Mouse (Mus musculus): ENCODE data around the gene Ctnna2. TPM values are rescaled to one million over a fixed set of nuclear protein-coding genes. Genes with fewer than 3 reads are reported as not detected.

The Ctnna2 gene
- polyA plus RNA-seq, 1 experiment from 2014 or later: 2.2 TPM

DNA sequence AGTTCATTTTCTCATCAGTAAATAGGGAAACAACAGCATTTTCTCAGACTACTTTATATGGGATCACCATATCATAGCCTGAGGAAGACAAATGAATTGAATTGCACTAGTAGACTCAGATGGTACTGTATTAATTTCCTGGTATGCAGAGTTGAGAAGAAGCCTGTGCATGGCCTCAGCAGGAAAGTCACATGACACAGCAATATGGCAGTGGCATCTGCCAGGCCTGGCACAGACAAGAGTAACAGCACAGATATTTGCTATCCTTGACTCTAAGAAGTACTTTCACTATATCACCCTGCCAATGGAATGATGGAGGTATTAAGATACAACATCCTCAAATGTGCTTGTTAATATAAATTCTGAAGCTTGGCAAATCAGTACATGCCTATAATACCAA lies 553.8 kb downstream of the Ctnna2 start:
- no peaks in the 10 kb centered on the region for H3K27me3 ChIP-seq (replicated peaks)
- H3K4me2 ChIP-seq: no peak overlapping the region
- no peaks in the 10 kb centered on the region for H3K4me1 ChIP-seq (replicated peaks)
- H3K36me3 ChIP-seq: no peaks in the 10 kb centered on the region
- H3K9me3 ChIP-seq (replicated peaks): no peaks in the 10 kb centered on the region
- no peak overlapping the region for H3K9ac ChIP-seq
- no peak overlapping the region for H3K27ac ChIP-seq (ENCODE audit: poor library complexity, severe bottlenecking)
- ATAC-seq (ENCODE audit: insufficient number of reproducible peaks, low FRiP score): no peak
- H3K4me3 ChIP-seq: no peak overlapping the region

DNA sequence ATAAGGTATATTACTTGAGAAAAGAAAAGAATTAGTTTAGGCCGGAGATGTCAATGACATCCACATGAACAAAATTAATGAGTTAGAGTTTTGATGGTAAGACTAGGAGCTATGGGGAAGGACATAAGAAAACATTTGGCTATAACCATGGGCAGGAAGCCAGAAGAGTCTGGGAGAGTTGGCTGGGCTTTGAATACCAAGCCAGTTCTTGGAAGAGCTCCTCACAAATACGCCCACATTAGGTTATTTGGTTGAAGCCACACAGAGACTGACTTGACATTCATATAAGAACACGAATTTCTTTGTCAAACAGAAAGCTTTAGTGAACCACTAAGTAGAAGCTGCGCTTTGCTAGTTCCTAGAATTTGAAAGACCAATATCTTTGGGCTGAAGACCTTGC lies 554.7 kb downstream of the Ctnna2 start:
- no peak overlapping the region for H3K9ac ChIP-seq
- no peak overlapping the region for H3K4me2 ChIP-seq
- no peaks in the 10 kb centered on the region for H3K36me3 ChIP-seq
- H3K4me3 ChIP-seq: no peak overlapping the region
- WGBS: 71% methylated on average over 4 of the region's 4 CpGs
- H3K27ac ChIP-seq (ENCODE audit: poor library complexity, severe bottlenecking): no peak overlapping the region
- no peaks in the 10 kb centered on the region for H3K27me3 ChIP-seq (replicated peaks)
- no peaks in the 10 kb centered on the region for H3K4me1 ChIP-seq (replicated peaks)
- ATAC-seq (ENCODE audit: insufficient number of reproducible peaks, low FRiP score): no peak
- no peaks in the 10 kb centered on the region for H3K9me3 ChIP-seq (replicated peaks)

DNA sequence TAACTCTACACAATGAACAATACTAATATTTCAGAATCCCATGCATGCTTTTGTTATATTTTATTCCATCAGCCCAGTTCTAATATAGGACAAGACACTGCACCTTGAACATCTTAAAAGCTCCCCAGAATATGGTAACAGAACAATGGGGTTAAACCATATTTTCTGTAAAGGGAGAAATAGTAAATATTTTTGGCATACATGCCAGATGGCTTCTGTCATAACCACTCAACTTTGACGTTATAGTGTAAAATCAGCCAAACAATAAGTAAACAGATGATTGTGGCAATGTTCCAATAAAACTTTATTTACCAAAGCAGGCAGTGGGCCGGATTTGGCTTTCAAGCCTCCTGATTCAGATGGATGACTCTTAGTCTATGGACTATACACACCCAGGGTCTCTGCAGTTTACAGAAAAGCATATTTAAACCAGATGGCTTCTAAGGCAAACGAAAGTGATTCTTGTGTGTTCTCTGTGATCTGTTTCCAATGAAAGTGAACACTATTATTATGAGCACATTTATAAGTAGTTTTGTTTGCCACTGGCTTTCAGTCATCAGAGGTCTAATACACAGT lies 557.8 kb downstream of the Ctnna2 start:
- Histone ChIP-seq H3K36me3 (no peaks in the 10 kb centered on the region), H3K4me3 (no peak overlapping the region), H3K27me3 (replicated peaks) (no peaks in the 10 kb centered on the region), H3K27ac (ENCODE audit: poor library complexity, severe bottlenecking) (no peak overlapping the region), H3K9ac (no peak overlapping the region), H3K4me1 (replicated peaks) (no peaks in the 10 kb centered on the region), H3K4me2 (no peak overlapping the region), H3K9me3 (replicated peaks) (no peaks in the 10 kb centered on the region)
- no peak for ATAC-seq (ENCODE audit: insufficient number of reproducible peaks, low FRiP score)
- 74% methylated on average over 3 of the region's 3 CpGs for WGBS

DNA sequence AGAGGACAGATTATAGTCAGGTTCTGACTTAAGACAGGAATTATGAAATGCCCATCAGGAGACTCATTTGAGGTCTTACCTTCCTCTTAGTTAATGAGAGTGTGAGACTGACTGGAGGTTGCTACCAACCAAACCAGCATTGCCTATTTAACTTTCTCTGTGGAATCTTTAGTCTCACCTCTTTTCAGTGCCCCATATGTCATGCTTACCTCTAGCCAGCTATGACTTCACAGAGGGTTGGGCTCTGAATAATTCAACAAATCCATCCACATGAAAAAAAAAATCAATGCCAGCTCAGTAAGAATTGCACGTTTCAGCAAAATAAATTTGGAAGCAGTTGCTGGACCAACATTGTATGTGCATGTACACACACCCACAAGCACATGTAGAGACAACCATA lies 562.5 kb downstream of the Ctnna2 start:
- Histone ChIP-seq H3K27me3 (replicated peaks) (no peaks in the 10 kb centered on the region), H3K9ac (no peak overlapping the region), H3K9me3 (replicated peaks) (no peaks in the 10 kb centered on the region), H3K4me2 (no peak overlapping the region), H3K4me3 (no peak overlapping the region), H3K4me1 (replicated peaks) (no peaks in the 10 kb centered on the region), H3K27ac (ENCODE audit: poor library complexity, severe bottlenecking) (no peak overlapping the region), H3K36me3 (no peaks in the 10 kb centered on the region)
- ATAC-seq (ENCODE audit: insufficient number of reproducible peaks, low FRiP score): no peak
- 59% methylated on average over 1 of the region's 1 CpGs for WGBS

DNA sequence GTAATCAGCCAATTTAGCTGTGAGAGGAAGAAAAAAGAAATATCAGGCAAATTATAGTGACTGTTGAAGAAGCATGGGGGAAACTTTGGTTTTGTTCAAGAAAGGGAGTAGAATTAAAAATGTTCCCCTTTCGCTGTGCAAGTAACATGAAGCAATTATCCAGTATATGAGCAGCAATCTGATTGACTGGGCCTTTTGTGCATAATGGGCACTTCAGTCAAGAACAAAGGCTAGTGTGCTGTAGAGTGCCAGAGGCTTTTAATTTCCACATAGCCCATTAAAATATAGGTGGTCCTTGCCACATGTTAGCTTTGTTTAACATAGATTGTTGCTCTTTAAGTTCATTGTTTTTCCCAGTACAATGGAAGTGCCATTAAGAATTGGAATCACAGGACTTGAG lies 566.0 kb downstream of the Ctnna2 start:
- no peaks in the 10 kb centered on the region for H3K9me3 ChIP-seq (replicated peaks)
- no peaks in the 10 kb centered on the region for H3K27me3 ChIP-seq (replicated peaks)
- no peak for ATAC-seq (ENCODE audit: insufficient number of reproducible peaks, low FRiP score)
- no peaks in the 10 kb centered on the region for H3K36me3 ChIP-seq
- no peak overlapping the region for H3K27ac ChIP-seq (ENCODE audit: poor library complexity, severe bottlenecking)
- H3K9ac ChIP-seq: no peak overlapping the region
- 92% methylated on average over 1 of the region's 1 CpGs for WGBS
- H3K4me2 ChIP-seq: no peak overlapping the region
- H3K4me1 ChIP-seq (replicated peaks): no peaks in the 10 kb centered on the region
- H3K4me3 ChIP-seq: no peak overlapping the region

DNA sequence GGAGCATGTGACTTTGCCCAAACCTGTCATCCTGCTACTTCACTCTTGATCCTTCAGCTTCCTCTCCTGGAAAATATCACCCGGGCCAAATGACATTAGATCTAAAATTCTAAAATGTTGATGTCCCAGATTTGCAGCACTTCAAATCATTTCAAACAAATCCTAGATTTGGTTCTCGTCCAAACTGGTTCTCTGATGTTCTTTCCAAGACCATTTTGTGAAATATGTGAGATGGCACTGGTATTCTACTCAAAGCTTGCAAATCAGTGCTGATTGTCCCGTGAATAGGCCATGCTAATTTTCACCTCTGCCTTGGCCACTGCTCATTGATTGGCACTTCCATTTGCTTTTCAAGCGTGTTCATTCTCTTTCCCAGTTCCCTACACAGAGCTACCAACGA lies 571.0 kb downstream of the Ctnna2 start:
- Histone ChIP-seq H3K9ac (no peak overlapping the region), H3K27ac (ENCODE audit: poor library complexity, severe bottlenecking) (no peak overlapping the region), H3K4me2 (no peak overlapping the region), H3K4me3 (no peak overlapping the region), H3K9me3 (replicated peaks) (no peaks in the 10 kb centered on the region), H3K4me1 (replicated peaks) (no peaks in the 10 kb centered on the region), H3K27me3 (replicated peaks) (no peaks in the 10 kb centered on the region), H3K36me3 (no peaks in the 10 kb centered on the region)
- ATAC-seq (ENCODE audit: insufficient number of reproducible peaks, low FRiP score): no peak
- 64% methylated on average over 5 of the region's 5 CpGs for WGBS

DNA sequence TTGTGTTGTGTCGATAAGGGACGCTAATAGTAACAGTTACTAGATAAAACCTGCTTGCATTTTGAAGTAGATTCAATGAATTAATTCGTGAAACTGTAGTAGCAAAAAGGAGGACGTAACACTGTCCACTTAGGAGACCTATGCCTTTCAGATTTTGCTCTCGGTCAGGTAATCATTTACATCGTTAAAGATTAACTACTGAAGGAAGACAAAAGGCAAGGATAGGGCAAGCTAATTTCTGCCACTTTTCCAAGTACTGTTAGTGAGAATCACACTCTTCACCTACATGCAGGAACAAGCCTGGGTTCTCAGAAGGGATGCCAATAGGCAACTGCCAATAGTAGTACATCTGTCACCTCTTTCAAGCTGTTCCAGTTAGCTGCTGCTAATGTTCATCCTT lies 578.7 kb downstream of the Ctnna2 start:
- Histone ChIP-seq H3K4me2 (no peak overlapping the region), H3K9me3 (replicated peaks) (no peaks in the 10 kb centered on the region), H3K4me3 (no peak overlapping the region), H3K36me3 (no peaks in the 10 kb centered on the region), H3K27ac (ENCODE audit: poor library complexity, severe bottlenecking) (no peak overlapping the region), H3K27me3 (replicated peaks) (no peaks in the 10 kb centered on the region), H3K4me1 (replicated peaks) (no peaks in the 10 kb centered on the region), H3K9ac (no peak overlapping the region)
- ATAC-seq (ENCODE audit: insufficient number of reproducible peaks, low FRiP score): no peak
- 85% methylated on average over 6 of the region's 6 CpGs for WGBS

DNA sequence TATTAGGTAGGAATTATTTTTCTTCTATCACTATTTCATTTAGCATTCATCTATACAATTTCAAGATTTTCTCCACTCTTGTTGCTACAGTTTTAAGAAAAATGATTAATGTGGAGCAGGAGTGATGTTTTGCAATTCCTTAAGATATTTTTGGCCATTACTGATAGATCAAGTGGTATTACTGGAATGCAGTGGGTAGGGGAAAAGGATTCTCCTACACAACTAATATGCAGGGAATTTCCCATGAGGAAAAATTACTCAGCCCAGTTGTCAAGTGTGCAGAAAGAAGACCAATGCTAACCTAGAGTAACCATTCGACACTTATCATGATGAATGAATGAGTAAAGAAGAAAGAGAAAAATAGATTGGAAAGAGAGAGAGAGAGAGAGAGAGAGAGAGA lies 587.8 kb downstream of the Ctnna2 start:
- Histone ChIP-seq H3K4me3 (no peak overlapping the region), H3K27ac (ENCODE audit: poor library complexity, severe bottlenecking) (no peak overlapping the region), H3K27me3 (replicated peaks) (no peaks in the 10 kb centered on the region), H3K4me1 (replicated peaks) (no peaks in the 10 kb centered on the region), H3K9ac (no peak overlapping the region), H3K36me3 (no peaks in the 10 kb centered on the region), H3K9me3 (replicated peaks) (no peaks in the 10 kb centered on the region), H3K4me2 (no peak overlapping the region)
- no peak for ATAC-seq (ENCODE audit: insufficient number of reproducible peaks, low FRiP score)
- WGBS: 66% methylated on average over 1 of the region's 1 CpGs

DNA sequence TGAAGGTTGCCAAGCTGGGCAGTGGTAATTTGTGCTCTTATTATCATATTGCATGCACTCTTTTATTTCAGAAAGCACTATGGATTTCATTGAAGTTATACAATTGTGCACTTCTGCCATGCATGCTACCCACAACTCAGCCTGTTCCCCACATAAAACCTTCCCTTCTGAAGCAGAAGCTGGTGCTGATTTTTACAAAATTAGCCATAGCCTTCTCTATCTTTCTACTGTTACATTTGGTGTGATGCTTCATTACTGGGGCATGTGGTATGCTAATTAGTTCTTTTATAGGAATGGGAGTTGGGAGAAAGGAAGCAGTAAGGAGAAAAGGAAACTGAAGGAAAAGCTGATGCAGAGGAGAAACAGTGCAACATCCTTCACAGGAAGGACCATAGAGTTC lies 598.2 kb downstream of the Ctnna2 start:
- H3K4me2 ChIP-seq: no peak overlapping the region
- H3K27ac ChIP-seq (ENCODE audit: poor library complexity, severe bottlenecking): no peak overlapping the region
- H3K9me3 ChIP-seq (replicated peaks): no peaks in the 10 kb centered on the region
- H3K4me1 ChIP-seq (replicated peaks): no peaks in the 10 kb centered on the region
- ATAC-seq (ENCODE audit: insufficient number of reproducible peaks, low FRiP score): no peak
- no peaks in the 10 kb centered on the region for H3K36me3 ChIP-seq
- no peak overlapping the region for H3K9ac ChIP-seq
- no peak overlapping the region for H3K4me3 ChIP-seq
- H3K27me3 ChIP-seq (replicated peaks): no peaks in the 10 kb centered on the region

DNA sequence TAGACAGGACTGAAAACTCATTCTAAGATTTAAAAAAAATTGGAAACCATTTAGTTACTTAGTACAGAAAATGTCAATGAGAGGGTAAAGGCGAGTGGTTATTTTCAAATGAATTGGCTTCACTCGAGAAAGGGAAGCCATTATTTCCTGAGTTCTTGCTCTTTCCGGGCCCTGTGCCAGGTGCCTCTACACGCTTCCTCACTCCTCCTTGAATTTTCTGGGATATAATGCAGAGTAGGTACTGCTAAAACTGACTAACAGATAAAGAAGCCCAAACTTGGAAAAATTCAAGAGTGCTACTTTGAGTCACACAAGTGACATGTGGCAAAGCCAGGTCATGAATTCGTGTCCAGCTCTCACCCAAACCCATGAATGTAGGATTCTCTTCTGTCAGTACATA lies 606.4 kb downstream of the Ctnna2 start:
- Histone ChIP-seq H3K27ac (ENCODE audit: poor library complexity, severe bottlenecking) (peak overlapping the region; percentile 76), H3K4me1 (replicated peaks) (no peaks in the 10 kb centered on the region), H3K9ac (no peak overlapping the region), H3K36me3 (no peaks in the 10 kb centered on the region), H3K9me3 (replicated peaks) (no peaks in the 10 kb centered on the region), H3K4me2 (no peak overlapping the region), H3K4me3 (no peak overlapping the region), H3K27me3 (replicated peaks) (no peaks in the 10 kb centered on the region)
- ATAC-seq (ENCODE audit: insufficient number of reproducible peaks, low FRiP score): no peak; the same call in 1 of the 2 replicates
- WGBS: 49% methylated on average over 5 of the region's 5 CpGs

DNA sequence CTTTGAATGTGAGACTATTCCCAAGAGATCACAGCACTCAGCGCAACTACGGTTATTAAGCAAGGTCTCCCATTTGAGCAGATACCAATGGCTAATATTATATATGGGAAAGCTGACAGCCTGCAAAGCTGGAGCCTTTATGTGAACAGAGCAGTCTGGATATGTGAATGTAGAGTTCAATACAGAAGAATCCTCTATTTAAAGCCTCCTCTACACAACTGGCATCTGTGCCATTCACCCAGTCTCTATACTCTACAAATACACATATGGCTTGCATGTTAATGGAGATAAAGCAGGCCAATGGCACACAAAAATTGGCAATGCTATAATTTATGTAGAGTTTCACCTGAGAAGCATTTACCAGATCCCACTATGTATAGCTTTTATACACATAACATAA lies 608.4 kb downstream of the Ctnna2 start:
- no peaks in the 10 kb centered on the region for H3K27me3 ChIP-seq (replicated peaks)
- H3K27ac ChIP-seq (ENCODE audit: poor library complexity, severe bottlenecking): no peak overlapping the region
- no peak overlapping the region for H3K9ac ChIP-seq
- H3K4me1 ChIP-seq (replicated peaks): no peaks in the 10 kb centered on the region
- 90% methylated on average over 2 of the region's 2 CpGs for WGBS
- no peak overlapping the region for H3K4me3 ChIP-seq
- no peak for ATAC-seq (ENCODE audit: insufficient number of reproducible peaks, low FRiP score)
- H3K4me2 ChIP-seq: no peak overlapping the region
- H3K9me3 ChIP-seq (replicated peaks): no peaks in the 10 kb centered on the region
- no peaks in the 10 kb centered on the region for H3K36me3 ChIP-seq

DNA sequence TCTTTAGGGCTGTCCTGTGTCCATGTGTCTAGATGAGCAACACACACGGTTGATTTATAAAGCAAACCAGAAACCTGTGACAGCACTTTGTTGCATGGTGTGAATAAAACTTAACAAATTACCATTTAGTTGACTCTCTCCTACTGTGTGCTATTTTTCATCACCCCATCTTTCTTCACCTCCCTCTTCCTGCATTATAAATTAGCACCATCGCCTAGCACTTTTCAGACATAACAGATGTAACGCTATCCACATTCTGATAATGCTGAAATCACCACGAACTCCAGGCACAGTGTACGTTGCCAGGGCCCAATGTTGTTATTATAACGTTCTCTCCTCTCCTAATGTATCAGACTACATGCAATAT lies 621.0 kb downstream of the Ctnna2 start:
- no peak overlapping the region for H3K9ac ChIP-seq
- no peak for ATAC-seq (ENCODE audit: insufficient number of reproducible peaks, low FRiP score)

More for the DNA sequence above, 621.0 kb downstream of the Ctnna2 start:
- no peak overlapping the region for H3K4me2 ChIP-seq
- H3K27me3 ChIP-seq (replicated peaks): no peaks in the 10 kb centered on the region
- no peak overlapping the region for H3K4me3 ChIP-seq
- no peak overlapping the region for H3K27ac ChIP-seq (ENCODE audit: poor library complexity, severe bottlenecking)
- H3K36me3 ChIP-seq: no peaks in the 10 kb centered on the region
- 64% methylated on average over 6 of the region's 6 CpGs for WGBS
- H3K4me1 ChIP-seq (replicated peaks): no peaks in the 10 kb centered on the region
- H3K9me3 ChIP-seq (replicated peaks): no peaks in the 10 kb centered on the region

Measured in heart, embryonic 12.5 days (tissue).